Mouse (Mus musculus): ENCODE results near the gene Foxe3. TPM values are rescaled to one million over a fixed set of nuclear protein-coding genes. Genes with fewer than 3 reads are reported as not detected.
A peak's percentile ranks its signal among the peaks of the same experiment; 100 is the strongest.

Foxe3 gene
- polyA plus RNA-seq, 1 experiment from 2014 or later, result not detected

DNA sequence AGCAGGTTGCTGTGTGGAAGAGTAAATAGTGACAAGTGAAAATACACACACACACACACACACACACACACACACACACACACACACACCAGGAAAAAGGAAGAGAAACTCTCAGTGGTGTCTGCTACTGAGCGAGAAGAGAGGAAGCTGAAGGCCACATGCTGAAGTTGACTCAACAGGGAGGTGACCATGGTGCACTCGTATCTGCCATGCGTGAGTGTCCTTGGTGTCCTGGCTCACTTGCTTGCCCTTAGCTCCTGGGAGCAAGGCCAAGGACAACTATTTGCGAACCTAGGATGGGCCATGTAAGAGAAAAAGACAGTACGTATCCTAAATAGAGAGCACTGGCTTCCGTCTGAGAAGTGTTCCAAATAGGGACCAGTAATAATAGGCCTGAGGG is 8.4 kb upstream of the Foxe3 start:
- no peaks in the 10 kb centered on the region for H3K9me3 ChIP-seq (ENCODE audit: control insufficient read depth, low read length)
- no peak overlapping the region for H3K27ac ChIP-seq (replicated peaks; ENCODE audit: low read depth, low read length)
- H3K36me3 ChIP-seq (ENCODE audit: control insufficient read depth, insufficient read depth, low read length), result no peaks in the 10 kb centered on the region
- no peak for ATAC-seq (ENCODE audit: low FRiP score, low TSS enrichment)
- no peak overlapping the region for H3K9ac ChIP-seq (replicated peaks; ENCODE audit: low read length)
- H3K4me2 ChIP-seq (ENCODE audit: low read length), result no peak overlapping the region
- H3K4me3 ChIP-seq (replicated peaks; ENCODE audit: low read depth, low read length), result no peak overlapping the region
- DNase-seq, result no peak
- 92% methylated on average over 6 of the region's 6 CpGs for WGBS
- no peaks in the 10 kb centered on the region for H3K4me1 ChIP-seq (ENCODE audit: control insufficient read depth, insufficient read depth, low read length)
- no peaks in the 10 kb centered on the region for H3K27me3 ChIP-seq (ENCODE audit: control insufficient read depth, insufficient read depth, low read length)

GRCm38 (mm10) chr4:114932747-114933146 is 6.9 kb upstream of the Foxe3 start:
- no peak for ATAC-seq (ENCODE audit: low FRiP score, low TSS enrichment)
- Histone ChIP-seq H3K9ac (replicated peaks; ENCODE audit: low read length) (no peak overlapping the region), H3K27ac (replicated peaks; ENCODE audit: low read depth, low read length) (no peak overlapping the region), H3K4me1 (ENCODE audit: control insufficient read depth, insufficient read depth, low read length) (no peaks in the 10 kb centered on the region), H3K4me3 (replicated peaks; ENCODE audit: low read depth, low read length) (no peak overlapping the region), H3K36me3 (ENCODE audit: control insufficient read depth, insufficient read depth, low read length) (no peaks in the 10 kb centered on the region), H3K9me3 (ENCODE audit: control insufficient read depth, low read length) (no peaks in the 10 kb centered on the region), H3K27me3 (ENCODE audit: control insufficient read depth, insufficient read depth, low read length) (peaks cover 6% of the 10 kb centered on the region; the same call in 1 of the 2 replicates), H3K4me2 (ENCODE audit: low read length) (no peak overlapping the region)
- no peak for DNase-seq
- 89% methylated on average over 4 of the region's 4 CpGs for WGBS

GRCm38 (mm10) chr4:114929155-114929554 is 3.3 kb upstream of the Foxe3 start:
- no peaks in the 10 kb centered on the region for H3K36me3 ChIP-seq (ENCODE audit: control insufficient read depth, insufficient read depth, low read length)
- no peak overlapping the region for H3K27ac ChIP-seq (replicated peaks; ENCODE audit: low read depth, low read length)
- DNase-seq (no peak), ATAC-seq (ENCODE audit: low FRiP score, low TSS enrichment) (no peak)
- no peak overlapping the region for H3K4me2 ChIP-seq (ENCODE audit: low read length)
- H3K27me3 ChIP-seq (ENCODE audit: control insufficient read depth, insufficient read depth, low read length), result peaks cover 42% of the 10 kb centered on the region
- 0 out of 2 replicates have a peak, but pooled peaks cover 5% of the 10 kb centered on the region for H3K4me1 ChIP-seq (ENCODE audit: control insufficient read depth, insufficient read depth, low read length)
- WGBS, result 10% methylated on average over 15 of the region's 15 CpGs
- no peak overlapping the region for H3K9ac ChIP-seq (replicated peaks; ENCODE audit: low read length)
- no peaks in the 10 kb centered on the region for H3K9me3 ChIP-seq (ENCODE audit: control insufficient read depth, low read length)
- H3K4me3 ChIP-seq (replicated peaks; ENCODE audit: low read depth, low read length), result no peak overlapping the region

DNA sequence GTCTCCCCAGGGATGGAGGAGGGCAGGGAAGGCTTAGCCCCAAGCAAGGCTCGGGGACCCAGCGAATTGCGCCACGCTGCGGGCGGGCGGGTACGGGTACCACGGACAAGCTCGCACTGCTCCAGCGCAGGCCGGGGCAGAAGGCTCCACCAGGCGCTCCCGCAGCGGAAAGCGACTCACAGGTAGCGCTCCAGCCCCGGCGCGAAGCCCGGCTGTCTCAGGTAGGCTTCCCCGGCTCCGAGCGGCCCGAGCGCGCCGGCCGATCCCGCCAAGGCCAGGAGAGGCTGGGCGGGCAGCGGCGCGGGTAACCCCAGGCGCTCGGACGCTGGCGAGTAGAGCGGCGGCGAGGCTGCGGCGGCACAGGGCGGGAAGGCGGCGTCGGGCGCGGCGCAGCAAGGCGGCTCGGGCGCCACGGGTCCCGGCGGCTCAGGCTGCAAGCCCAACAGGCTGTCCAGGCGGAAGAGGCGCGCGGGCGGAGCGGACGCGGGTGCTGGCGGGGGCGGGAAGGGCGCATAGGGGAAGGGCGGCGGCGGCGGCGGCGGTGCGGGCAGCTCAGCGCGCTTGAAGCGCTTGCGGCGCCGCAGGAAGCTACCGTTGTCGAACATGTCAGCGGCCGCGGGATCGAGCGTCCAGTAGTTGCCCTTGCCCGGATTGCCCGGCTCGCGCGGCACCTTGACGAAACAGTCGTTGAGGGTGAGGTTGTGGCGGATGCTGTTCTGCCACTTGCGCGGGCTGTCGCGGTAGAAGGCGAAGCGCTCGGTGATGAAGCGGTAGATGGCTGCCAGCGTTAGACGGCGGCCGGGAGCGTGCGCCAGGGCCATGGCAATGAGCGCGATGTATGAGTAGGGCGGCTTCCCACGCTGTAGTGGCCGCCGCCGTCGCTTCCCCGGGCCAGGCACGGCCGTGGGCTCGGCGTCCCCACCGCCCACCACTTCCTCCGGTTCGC is 569 bp downstream of the Foxe3 start:
- under 1% methylated on average over 112 of the region's 125 CpGs for WGBS
- peaks cover 76% of the 10 kb centered on the region for H3K27me3 ChIP-seq (ENCODE audit: control insufficient read depth, insufficient read depth, low read length)
- H3K9ac ChIP-seq (replicated peaks; ENCODE audit: low read length), result 0 out of 2 replicates have a peak overlapping the region, but pooled peaks have one; percentile 16
- H3K36me3 ChIP-seq (ENCODE audit: control insufficient read depth, insufficient read depth, low read length), result no peaks in the 10 kb centered on the region
- no peak overlapping the region for H3K27ac ChIP-seq (replicated peaks; ENCODE audit: low read depth, low read length)
- H3K9me3 ChIP-seq (ENCODE audit: control insufficient read depth, low read length), result no peaks in the 10 kb centered on the region
- 0 out of 2 replicates have a peak, but pooled peaks cover 5% of the 10 kb centered on the region for H3K4me1 ChIP-seq (ENCODE audit: control insufficient read depth, insufficient read depth, low read length)
- peak; percentile 42 for DNase-seq
- peak overlapping the region; percentile 35 for H3K4me3 ChIP-seq (replicated peaks; ENCODE audit: low read depth, low read length)
- peak; percentile 39; the same call in 1 of the 2 replicates for ATAC-seq (ENCODE audit: low FRiP score, low TSS enrichment)
- H3K4me2 ChIP-seq (ENCODE audit: low read length), result peak overlapping the region; percentile 56

GRCm38 (mm10) chr4:114917091-114917490 is 8.7 kb downstream of the Foxe3 start:
- Histone ChIP-seq H3K27ac (replicated peaks; ENCODE audit: low read depth, low read length) (no peak overlapping the region), H3K9ac (replicated peaks; ENCODE audit: low read length) (no peak overlapping the region), H3K4me2 (ENCODE audit: low read length) (no peak overlapping the region), H3K4me3 (replicated peaks; ENCODE audit: low read depth, low read length) (no peak overlapping the region), H3K27me3 (ENCODE audit: control insufficient read depth, insufficient read depth, low read length) (peaks cover 82% of the 10 kb centered on the region), H3K36me3 (ENCODE audit: control insufficient read depth, insufficient read depth, low read length) (no peaks in the 10 kb centered on the region), H3K4me1 (ENCODE audit: control insufficient read depth, insufficient read depth, low read length) (no peaks in the 10 kb centered on the region), H3K9me3 (ENCODE audit: control insufficient read depth, low read length) (no peaks in the 10 kb centered on the region)
- 44% methylated on average over 2 of the region's 2 CpGs for WGBS
- no peak for ATAC-seq (ENCODE audit: low FRiP score, low TSS enrichment)
- DNase-seq, result peak; percentile 72

DNA sequence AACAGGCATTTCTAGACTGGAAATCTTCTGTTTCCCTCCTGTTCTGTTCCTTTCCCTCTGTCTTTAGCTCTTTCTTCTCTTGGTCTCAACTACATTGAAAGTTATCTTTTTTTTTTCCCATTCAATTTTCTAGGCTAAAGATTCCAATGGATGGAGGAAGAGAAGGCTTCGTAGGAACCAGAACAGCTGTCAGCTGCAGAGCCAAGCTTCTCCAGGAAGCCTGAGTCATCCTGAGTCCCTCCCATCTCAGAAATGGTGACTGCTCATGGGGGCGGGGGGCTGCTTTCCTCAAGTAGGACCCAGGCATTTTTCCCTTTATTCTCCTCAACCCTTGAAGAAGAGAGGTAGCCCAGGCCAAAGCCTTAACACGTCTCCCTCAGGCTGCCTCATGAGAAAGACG is 9.8 kb downstream of the Foxe3 start:
- no peaks in the 10 kb centered on the region for H3K9me3 ChIP-seq (ENCODE audit: control insufficient read depth, low read length)
- no peaks in the 10 kb centered on the region for H3K36me3 ChIP-seq (ENCODE audit: control insufficient read depth, insufficient read depth, low read length)
- H3K27me3 ChIP-seq (ENCODE audit: control insufficient read depth, insufficient read depth, low read length), result peaks cover 80% of the 10 kb centered on the region
- H3K4me2 ChIP-seq (ENCODE audit: low read length), result no peak overlapping the region
- DNase-seq, result no peak
- H3K9ac ChIP-seq (replicated peaks; ENCODE audit: low read length), result no peak overlapping the region
- WGBS, result 32% methylated on average over 4 of the region's 4 CpGs
- H3K4me3 ChIP-seq (replicated peaks; ENCODE audit: low read depth, low read length), result no peak overlapping the region
- H3K27ac ChIP-seq (replicated peaks; ENCODE audit: low read depth, low read length), result no peak overlapping the region
- H3K4me1 ChIP-seq (ENCODE audit: control insufficient read depth, insufficient read depth, low read length), result no peaks in the 10 kb centered on the region
- ATAC-seq (ENCODE audit: low FRiP score, low TSS enrichment), result no peak

- Histone ChIP-seq H3K27me3 (ENCODE audit: control insufficient read depth, insufficient read depth, low read length) (peaks cover 90% of the 10 kb centered on the region), H3K4me2 (ENCODE audit: low read length) (no peak overlapping the region), H3K9me3 (ENCODE audit: control insufficient read depth, low read length) (no peaks in the 10 kb centered on the region), H3K4me3 (replicated peaks; ENCODE audit: low read depth, low read length) (no peak overlapping the region), H3K36me3 (ENCODE audit: control insufficient read depth, insufficient read depth, low read length) (no peaks in the 10 kb centered on the region), H3K4me1 (ENCODE audit: control insufficient read depth, insufficient read depth, low read length) (no peaks in the 10 kb centered on the region), H3K27ac (replicated peaks; ENCODE audit: low read depth, low read length) (no peak overlapping the region), H3K9ac (replicated peaks; ENCODE audit: low read length) (no peak overlapping the region)
- under 1% methylated on average over 13 of the region's 13 CpGs for WGBS
- peak; percentile 81 for DNase-seq
- no peak for ATAC-seq (ENCODE audit: low FRiP score, low TSS enrichment)
These were observed 12.2 kb downstream of the Foxe3 start for GRCm38 (mm10) chr4:114913594-114913962.

GRCm38 (mm10) chr4:114912705-114913593 is 12.9 kb downstream of the Foxe3 start:
- H3K27ac ChIP-seq (replicated peaks; ENCODE audit: low read depth, low read length), result no peak overlapping the region
- H3K4me2 ChIP-seq (ENCODE audit: low read length), result no peak overlapping the region
- ATAC-seq (ENCODE audit: low FRiP score, low TSS enrichment) (no peak), DNase-seq (no peak)
- H3K27me3 ChIP-seq (ENCODE audit: control insufficient read depth, insufficient read depth, low read length), result peaks cover 95% of the 10 kb centered on the region
- H3K9me3 ChIP-seq (ENCODE audit: control insufficient read depth, low read length), result no peaks in the 10 kb centered on the region
- no peak overlapping the region for H3K4me3 ChIP-seq (replicated peaks; ENCODE audit: low read depth, low read length)
- H3K36me3 ChIP-seq (ENCODE audit: control insufficient read depth, insufficient read depth, low read length), result no peaks in the 10 kb centered on the region
- H3K4me1 ChIP-seq (ENCODE audit: control insufficient read depth, insufficient read depth, low read length), result no peaks in the 10 kb centered on the region
- no peak overlapping the region for H3K9ac ChIP-seq (replicated peaks; ENCODE audit: low read length)
- WGBS, result 2% methylated on average over 35 of the region's 35 CpGs
